Mouse (Mus musculus) hindbrain, embryonic 15.5 days (tissue): ENCODE results near the gene Ercc1. TPM values are rescaled to one million over a fixed set of nuclear protein-coding genes. Genes with fewer than 3 reads are reported as not detected.
A peak's percentile ranks its signal among the peaks of the same experiment; 100 is the strongest.

Source experiments
- ATAC-seq: fragments of 200-750 bp; cut with Nextera tagmentation; 2 replicates; pipeline ENCODE4 v1.8.0; 2017; ENCODE audit warnings: low read depth, moderate number of reproducible peaks, moderate TSS enrichment; ENCODE audit not compliant: low FRiP score
- H3K27ac ChIP-seq: fragments of 300-500 bp; sonication (generic); replicated peaks from 2 replicates; pipeline ENCODE4 v1.5.1; 2015; ENCODE audit warnings: mild to moderate bottlenecking, inconsistent platforms
- H3K27me3 ChIP-seq: fragments of 300-500 bp; sonication (generic); 2 replicates; pipeline ENCODE4 v1.6.1; 2015; ENCODE audit warnings: control low read depth, inconsistent platforms
- H3K36me3 ChIP-seq: fragments of 300-500 bp; sonication (generic); 2 replicates; pipeline ENCODE4 v1.6.1; 2015; ENCODE audit warnings: control low read depth, inconsistent platforms
- H3K4me1 ChIP-seq: fragments of 300-500 bp; sonication (generic); replicated peaks from 2 replicates; pipeline ENCODE4 v1.6.1; 2015; ENCODE audit warnings: control low read depth, inconsistent platforms
- H3K4me2 ChIP-seq: fragments of 300-500 bp; sonication (generic); 2 replicates; pipeline ENCODE4 v1.6.1; 2015; ENCODE audit warnings: moderate library complexity, mild to moderate bottlenecking, inconsistent platforms
- H3K4me3 ChIP-seq: fragments of 300-500 bp; sonication (generic); 2 replicates; pipeline ENCODE4 v1.5.1; 2015; ENCODE audit warnings: mild to moderate bottlenecking, inconsistent platforms
- H3K9ac ChIP-seq: fragments of 300-500 bp; sonication (generic); 2 replicates; pipeline ENCODE4 v1.6.1; 2015; ENCODE audit warnings: inconsistent platforms
- H3K9me3 ChIP-seq: fragments of 300-500 bp; sonication (generic); 2 replicates; pipeline ENCODE4 v1.6.1; 2016; ENCODE audit warnings: control low read depth, inconsistent platforms
- WGBS: fragments of 180-500 bp; shearing (Covaris S2); methylation state at CpG from one replicate; pipeline ENCODE4 v1.1.7; 2015; 5-methylcytosine and 5-hydroxymethylcytosine counted together
- polyA plus RNA-seq: library from polyadenylated mRNA; unstranded; fragments of >200 nt; fragmentation: Nextera tagmentation; extraction: Ambion mirVana; gene quantifications from 2 replicates; pipeline ENCODE4 v1.2.1, GENCODE M21; 2015

The Ercc1 gene
- polyA plus RNA-seq, 1 experiment from 2014 or later = 84.8 TPM

DNA sequence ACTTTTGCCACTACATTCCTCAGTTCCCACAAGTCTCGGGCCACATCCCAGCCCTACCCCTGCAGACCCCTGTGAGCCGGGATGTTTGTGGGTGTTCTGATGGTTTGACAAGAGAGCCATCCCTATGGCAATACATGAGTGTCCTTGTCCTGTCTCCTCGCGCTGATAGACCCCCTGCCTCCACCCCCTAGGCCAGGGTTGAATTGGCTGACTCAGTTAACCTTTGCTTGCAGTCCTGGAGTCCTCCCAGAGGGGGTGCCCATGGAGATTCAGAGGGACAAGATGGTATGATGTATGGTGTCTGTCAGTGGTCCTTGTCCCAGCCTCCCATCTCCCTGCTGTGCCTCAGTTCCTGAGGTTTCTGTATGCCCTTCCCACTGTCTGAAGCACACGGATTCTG lies 30.5 kb upstream of the Ercc1 start:
- H3K9ac ChIP-seq = no peak overlapping the region
- H3K36me3 ChIP-seq = no peaks in the 10 kb centered on the region
- no peak overlapping the region for H3K4me3 ChIP-seq
- no peaks in the 10 kb centered on the region for H3K9me3 ChIP-seq
- H3K27ac ChIP-seq = no peak overlapping the region
- no peak for ATAC-seq
- no peak overlapping the region for H3K4me2 ChIP-seq
- peaks cover 20% of the 10 kb centered on the region; the same call in 1 of the 2 replicates for H3K27me3 ChIP-seq
- peaks cover 14% of the 10 kb centered on the region for H3K4me1 ChIP-seq
- 55% methylated on average over 5 of the region's 5 CpGs for WGBS

DNA sequence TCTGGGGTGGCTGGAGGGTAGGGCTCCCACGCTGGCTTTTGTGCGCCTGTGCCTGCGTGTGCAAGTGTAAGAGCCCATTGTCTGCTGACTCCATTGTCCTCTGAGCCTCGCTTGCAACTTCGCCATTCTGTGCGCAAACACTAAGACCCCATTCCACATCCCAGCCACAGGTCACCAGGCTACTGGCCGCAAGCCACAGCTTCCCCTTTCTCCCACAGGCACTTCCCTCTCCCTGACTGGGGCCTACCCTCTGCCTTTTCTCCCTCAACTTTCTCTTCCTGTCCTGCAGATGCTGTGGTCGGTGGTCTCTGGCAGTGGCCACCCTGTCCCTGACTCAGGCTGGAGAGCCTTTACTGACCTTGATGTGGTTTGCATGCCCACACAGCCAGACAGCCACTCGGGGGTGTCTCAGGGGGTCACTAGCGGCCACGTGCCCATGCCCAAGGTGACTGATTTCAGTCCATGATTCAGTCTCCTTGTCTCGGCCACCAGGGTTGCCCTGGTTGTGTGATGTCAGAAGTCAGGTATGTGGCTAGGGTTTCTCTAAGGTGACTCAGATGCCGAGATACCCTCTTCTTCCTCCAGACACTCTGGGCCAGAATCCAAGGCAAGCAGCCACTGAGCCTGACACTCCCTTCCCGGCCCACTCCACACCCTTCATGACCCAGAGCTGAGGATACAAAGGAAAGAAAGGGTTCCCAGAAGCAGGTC lies 28.0 kb upstream of the Ercc1 start:
- 34% methylated on average over 14 of the region's 14 CpGs for WGBS
- no peak overlapping the region for H3K9ac ChIP-seq
- no peaks in the 10 kb centered on the region for H3K9me3 ChIP-seq
- no peak overlapping the region for H3K4me2 ChIP-seq
- ATAC-seq = no peak
- H3K27me3 ChIP-seq = peaks cover 20% of the 10 kb centered on the region; the same call in 1 of the 2 replicates
- peaks cover 14% of the 10 kb centered on the region for H3K4me1 ChIP-seq
- H3K36me3 ChIP-seq = no peaks in the 10 kb centered on the region
- H3K27ac ChIP-seq = no peak overlapping the region
- H3K4me3 ChIP-seq = no peak overlapping the region

DNA sequence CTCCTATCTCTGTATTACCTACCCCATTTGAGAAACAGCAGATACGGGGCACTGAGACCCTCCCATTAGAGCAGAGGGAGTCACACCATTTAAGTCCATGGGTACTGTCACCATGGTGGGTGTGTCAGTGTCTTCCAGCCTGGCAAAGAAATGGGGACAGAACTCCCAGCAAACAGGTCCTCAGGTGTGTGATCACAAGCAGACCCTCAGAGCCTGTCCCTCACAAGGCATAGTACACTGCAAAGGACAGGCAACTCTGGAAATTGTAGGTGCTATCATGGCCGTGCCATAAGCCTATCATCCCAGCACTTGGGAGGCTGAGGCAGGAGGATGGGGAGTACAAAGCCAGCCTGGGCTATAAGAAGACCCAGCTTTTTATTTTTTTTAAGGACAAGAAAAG lies 26.4 kb upstream of the Ercc1 start:
- Histone ChIP-seq H3K27ac (no peak overlapping the region), H3K27me3 (peaks cover 7% of the 10 kb centered on the region; the same call in 1 of the 2 replicates), H3K9ac (no peak overlapping the region), H3K4me3 (no peak overlapping the region), H3K4me2 (no peak overlapping the region), H3K36me3 (no peaks in the 10 kb centered on the region), H3K9me3 (no peaks in the 10 kb centered on the region), H3K4me1 (peaks cover 14% of the 10 kb centered on the region)
- no peak for ATAC-seq
- WGBS = 79% methylated on average over 2 of the region's 2 CpGs

DNA sequence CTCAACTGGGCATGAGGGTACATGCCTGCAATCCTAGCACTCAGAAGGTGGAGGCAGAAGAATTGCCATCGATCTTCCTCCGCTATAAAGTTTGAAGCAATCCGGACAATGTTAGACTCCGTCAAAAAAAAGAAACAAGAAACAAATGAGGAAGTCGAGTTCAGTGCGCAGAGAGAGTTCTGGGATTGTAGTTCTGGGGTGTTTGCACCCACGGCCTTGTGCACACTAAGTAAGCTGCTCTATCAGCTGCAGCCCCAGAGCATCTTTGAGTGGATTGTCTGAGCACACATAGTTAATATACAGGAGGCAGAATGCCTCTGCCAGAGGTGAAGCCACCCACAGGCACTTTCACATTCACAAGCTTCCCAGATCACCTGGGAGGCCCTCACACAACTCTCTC lies 25.9 kb upstream of the Ercc1 start:
- Histone ChIP-seq H3K4me1 (peaks cover 14% of the 10 kb centered on the region), H3K4me3 (no peak overlapping the region), H3K4me2 (no peak overlapping the region), H3K27me3 (0 out of 2 replicates have a peak, but pooled peaks cover 4% of the 10 kb centered on the region), H3K36me3 (no peaks in the 10 kb centered on the region), H3K9ac (no peak overlapping the region), H3K27ac (no peak overlapping the region), H3K9me3 (no peaks in the 10 kb centered on the region)
- ATAC-seq = no peak
- 77% methylated on average over 7 of the region's 7 CpGs for WGBS

DNA sequence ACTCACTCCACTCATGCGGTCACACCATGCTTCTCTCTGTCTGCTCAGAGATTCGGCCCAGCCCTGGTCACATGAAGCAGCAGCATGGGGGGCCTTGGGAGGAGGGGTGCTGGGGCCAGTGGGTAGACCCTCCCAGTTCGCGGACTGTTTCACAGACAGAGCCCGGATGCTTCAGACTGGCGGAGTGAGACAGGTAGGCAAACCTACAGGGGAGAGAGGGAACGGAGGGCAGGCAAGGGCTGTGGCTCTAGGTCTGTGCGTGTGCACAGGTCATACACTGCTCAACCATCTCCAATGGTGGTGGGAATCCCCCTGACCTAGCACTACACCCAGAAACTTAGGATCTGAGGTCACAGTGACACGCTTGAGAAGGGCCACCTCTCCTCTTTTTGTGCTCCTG lies 25.1 kb upstream of the Ercc1 start:
- peak overlapping the region; percentile 51 for H3K9ac ChIP-seq
- peak overlapping the region; percentile 62 for H3K27ac ChIP-seq
- 0 out of 2 replicates have a peak, but pooled peaks cover 2% of the 10 kb centered on the region for H3K27me3 ChIP-seq
- no peaks in the 10 kb centered on the region for H3K9me3 ChIP-seq
- WGBS = 17% methylated on average over 9 of the region's 9 CpGs
- H3K4me2 ChIP-seq = peak overlapping the region; percentile 82
- H3K36me3 ChIP-seq = no peaks in the 10 kb centered on the region
- peaks cover 14% of the 10 kb centered on the region for H3K4me1 ChIP-seq
- ATAC-seq = peak; percentile 77
- peak overlapping the region; percentile 50 for H3K4me3 ChIP-seq

DNA sequence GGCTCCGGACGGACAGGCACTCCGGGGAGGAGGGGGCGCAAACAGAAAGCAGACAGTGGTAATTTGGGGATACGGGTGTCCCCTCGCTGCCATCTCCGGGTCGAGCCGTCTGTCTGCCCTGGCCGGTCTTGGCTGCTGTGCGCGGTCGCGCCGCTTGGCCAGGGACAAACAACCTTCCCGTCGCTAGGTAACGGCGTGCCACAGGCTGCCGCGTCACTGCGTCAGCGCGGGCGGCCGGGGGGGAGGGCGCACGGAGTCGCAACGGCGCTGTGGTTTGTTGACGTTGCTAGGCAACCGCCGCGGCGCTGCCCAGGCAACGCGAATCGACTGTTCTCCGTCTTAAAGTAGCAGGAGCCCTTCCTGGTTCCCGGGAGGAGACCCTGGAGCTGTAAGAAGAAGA lies 24.7 kb upstream of the Ercc1 start:
- H3K27ac ChIP-seq = peak overlapping the region; percentile 62
- H3K9me3 ChIP-seq = no peaks in the 10 kb centered on the region
- no peaks in the 10 kb centered on the region for H3K27me3 ChIP-seq
- H3K4me1 ChIP-seq = peaks cover 14% of the 10 kb centered on the region
- H3K9ac ChIP-seq = peak overlapping the region; percentile 51
- peak overlapping the region; percentile 50 for H3K4me3 ChIP-seq
- H3K36me3 ChIP-seq = no peaks in the 10 kb centered on the region
- WGBS = under 1% methylated on average over 41 of the region's 41 CpGs
- peak overlapping the region; percentile 82 for H3K4me2 ChIP-seq
- peak; percentile 94 for ATAC-seq

DNA sequence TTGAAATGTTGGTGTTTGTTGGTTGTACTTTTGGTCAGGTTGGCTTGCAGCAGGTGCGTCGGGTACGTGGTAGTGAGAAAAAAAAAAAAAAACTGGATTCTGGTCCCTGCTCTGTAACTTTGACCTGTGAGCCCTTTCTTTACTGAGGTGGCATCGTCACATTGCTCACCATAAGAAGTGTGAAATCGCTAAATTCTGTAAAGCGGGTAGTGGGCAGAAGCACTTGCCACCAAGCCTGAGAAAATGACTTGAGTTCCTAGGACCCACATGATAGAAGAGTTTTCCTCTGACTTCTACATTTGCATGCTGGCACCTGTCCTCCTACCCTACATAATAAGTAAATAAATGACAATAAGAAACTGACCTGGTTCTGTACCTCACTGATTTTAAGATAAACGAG lies 23.9 kb upstream of the Ercc1 start:
- WGBS = 45% methylated on average over 7 of the region's 7 CpGs

DNA sequence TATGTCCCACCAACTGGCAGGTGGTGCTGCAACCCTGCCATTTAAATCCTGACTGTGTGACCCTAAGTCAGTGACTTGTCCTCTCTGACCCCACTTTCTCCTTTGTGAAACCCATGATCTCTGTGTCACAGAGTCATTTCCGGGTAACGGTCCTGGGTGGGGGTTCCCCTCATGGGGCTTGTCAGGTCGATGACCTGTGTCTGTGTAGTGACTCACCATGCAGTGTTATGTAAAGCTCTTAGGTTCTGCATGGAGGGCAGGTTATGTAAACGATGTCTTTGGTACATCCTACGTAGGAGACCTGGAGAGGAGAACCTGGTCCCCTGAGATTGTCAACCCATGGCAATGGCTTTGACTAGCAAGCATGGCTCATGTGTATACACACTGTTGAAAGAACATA lies 23.1 kb upstream of the Ercc1 start:
- Histone ChIP-seq H3K4me2 (no peak overlapping the region), H3K27me3 (no peaks in the 10 kb centered on the region), H3K9ac (no peak overlapping the region), H3K36me3 (no peaks in the 10 kb centered on the region), H3K4me3 (no peak overlapping the region), H3K9me3 (no peaks in the 10 kb centered on the region), H3K4me1 (peaks cover 22% of the 10 kb centered on the region), H3K27ac (no peak overlapping the region)
- ATAC-seq = no peak
- 67% methylated on average over 5 of the region's 5 CpGs for whole genome bisulfite sequencing

More for the DNA sequence above, 23.9 kb upstream of the Ercc1 start:
- no peak overlapping the region for H3K27ac ChIP-seq
- no peaks in the 10 kb centered on the region for H3K9me3 ChIP-seq
- no peak for ATAC-seq
- no peaks in the 10 kb centered on the region for H3K36me3 ChIP-seq
- no peak overlapping the region for H3K9ac ChIP-seq
- H3K4me2 ChIP-seq = peak overlapping the region; percentile 82
- peaks cover 16% of the 10 kb centered on the region for H3K4me1 ChIP-seq
- no peaks in the 10 kb centered on the region for H3K27me3 ChIP-seq
- peak overlapping the region; percentile 50; the same call in 1 of the 2 replicates for H3K4me3 ChIP-seq

DNA sequence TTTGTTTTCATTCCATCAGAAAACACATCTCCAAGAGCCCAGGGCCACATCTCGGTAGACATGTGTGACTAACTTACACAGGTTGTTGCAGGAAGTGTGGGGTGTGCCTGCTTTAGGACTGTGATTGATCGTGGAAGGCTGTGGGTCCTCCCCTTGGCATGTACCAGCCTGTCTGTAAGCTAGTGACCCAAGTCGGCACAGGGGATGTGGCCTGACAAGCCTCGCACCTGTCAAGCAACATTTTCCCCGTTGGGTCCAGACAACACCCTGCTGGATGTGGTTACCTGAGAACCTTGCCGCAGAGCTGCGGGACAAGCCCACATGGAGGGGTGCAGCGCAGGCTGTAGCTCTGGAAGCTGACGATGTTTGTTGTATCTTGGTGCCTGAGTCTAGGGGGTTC lies 22.1 kb upstream of the Ercc1 start:
- ATAC-seq = no peak
- Histone ChIP-seq H3K27me3 (no peaks in the 10 kb centered on the region), H3K4me2 (no peak overlapping the region), H3K27ac (no peak overlapping the region), H3K9ac (no peak overlapping the region), H3K4me1 (peaks cover 33% of the 10 kb centered on the region), H3K36me3 (no peaks in the 10 kb centered on the region), H3K9me3 (no peaks in the 10 kb centered on the region), H3K4me3 (no peak overlapping the region)
- WGBS = 63% methylated on average over 9 of the region's 9 CpGs

DNA sequence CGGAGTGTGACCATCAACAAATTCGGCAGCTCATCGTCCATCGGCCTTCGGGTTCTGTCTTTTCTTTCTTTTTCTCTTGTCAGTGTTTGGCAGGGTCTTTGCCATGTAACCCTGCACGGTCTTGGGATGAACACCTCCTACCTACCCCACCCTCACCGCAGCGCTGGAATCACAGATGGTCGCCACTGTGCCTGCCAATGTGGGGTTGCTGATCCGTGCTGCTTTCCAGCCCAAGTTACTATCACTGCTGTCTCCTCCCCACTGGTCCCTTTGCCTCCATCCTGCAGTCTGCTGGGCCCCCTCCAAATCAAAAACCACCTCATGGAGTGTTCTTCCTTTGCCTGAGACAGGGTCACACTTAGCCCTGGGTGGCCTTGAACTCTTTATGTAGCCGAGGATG lies 20.4 kb upstream of the Ercc1 start:
- no peak for ATAC-seq
- no peak overlapping the region for H3K4me3 ChIP-seq
- H3K9me3 ChIP-seq = no peaks in the 10 kb centered on the region
- H3K9ac ChIP-seq = no peak overlapping the region
- no peak overlapping the region for H3K27ac ChIP-seq
- no peaks in the 10 kb centered on the region for H3K27me3 ChIP-seq
- 84% methylated on average over 11 of the region's 11 CpGs for WGBS
- H3K36me3 ChIP-seq = no peaks in the 10 kb centered on the region
- H3K4me2 ChIP-seq = no peak overlapping the region
- peaks cover 35% of the 10 kb centered on the region for H3K4me1 ChIP-seq

DNA sequence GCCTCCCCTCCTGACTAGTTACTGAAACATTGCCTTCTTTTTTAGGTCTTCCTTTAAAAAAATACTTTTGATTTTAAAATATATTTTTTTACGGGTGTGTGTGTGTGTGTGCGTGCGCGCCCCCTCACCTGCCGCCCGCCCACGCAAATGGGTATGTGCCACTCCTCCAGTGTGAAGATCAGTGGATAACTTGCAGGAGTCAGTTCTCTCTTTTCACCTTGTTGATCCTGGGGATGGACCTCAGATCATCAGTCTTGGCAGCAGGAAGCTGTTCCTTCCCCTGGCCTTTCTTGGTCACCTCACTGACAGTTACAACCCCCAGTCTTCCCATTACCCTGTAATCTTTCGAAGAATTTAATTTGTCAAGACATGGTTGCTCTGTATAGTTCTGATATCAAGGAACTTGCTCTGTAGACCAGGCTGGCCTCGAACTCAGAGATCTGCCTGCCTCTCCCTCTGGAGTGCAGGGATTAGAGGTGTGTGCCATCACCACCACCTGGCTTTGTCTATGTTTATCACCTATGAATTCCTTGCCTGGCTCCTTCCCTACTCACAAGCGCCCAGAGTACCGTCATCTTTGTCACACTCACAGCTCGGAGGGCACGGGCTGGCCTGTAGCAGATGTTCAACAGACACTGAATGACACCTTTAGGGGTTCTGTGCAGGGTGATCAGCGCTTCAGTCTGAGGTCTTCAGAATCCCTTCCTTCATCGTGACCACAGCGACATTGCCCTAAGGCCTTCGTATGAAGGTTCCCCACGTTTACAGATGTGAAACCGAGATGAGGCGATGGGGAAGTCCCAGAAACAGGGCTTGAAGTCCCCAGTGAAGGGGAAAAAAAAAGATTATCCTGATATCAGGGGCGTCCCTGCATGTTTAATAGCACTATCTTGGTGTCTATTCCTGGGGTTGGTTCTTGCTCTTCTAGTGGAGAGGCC lies 19.0 kb upstream of the Ercc1 start:
- ATAC-seq = no peak
- H3K36me3 ChIP-seq = no peaks in the 10 kb centered on the region
- no peaks in the 10 kb centered on the region for H3K9me3 ChIP-seq
- no peaks in the 10 kb centered on the region for H3K27me3 ChIP-seq
- no peak overlapping the region for H3K27ac ChIP-seq
- no peak overlapping the region for H3K4me3 ChIP-seq
- no peak overlapping the region for H3K9ac ChIP-seq
- H3K4me2 ChIP-seq = peak overlapping the region; percentile 69; the same call in 1 of the 2 replicates
- 77% methylated on average over 21 of the region's 21 CpGs for WGBS
- H3K4me1 ChIP-seq = peaks cover 25% of the 10 kb centered on the region

DNA sequence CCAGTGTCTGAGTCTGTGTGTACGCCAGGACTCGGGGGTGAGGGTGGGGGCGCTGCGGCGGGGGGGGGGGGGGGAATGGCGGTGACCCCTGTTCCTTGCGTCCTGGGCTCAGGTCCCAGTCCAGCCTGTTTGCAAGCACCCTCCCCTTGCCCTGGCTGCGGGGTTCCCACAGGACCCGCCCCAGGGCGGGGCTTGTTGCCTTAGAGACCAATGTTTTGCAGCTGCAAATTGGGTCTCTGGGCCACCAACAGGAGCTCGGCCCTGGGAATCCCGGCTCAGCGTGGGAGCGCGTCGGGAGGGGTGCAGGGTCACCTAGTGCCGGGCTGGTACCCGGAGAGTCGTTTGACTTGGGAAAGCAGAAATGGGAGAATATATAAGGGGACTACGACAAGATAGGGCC lies 18.2 kb upstream of the Ercc1 start:
- peaks cover 21% of the 10 kb centered on the region for H3K4me1 ChIP-seq
- no peaks in the 10 kb centered on the region for H3K9me3 ChIP-seq
- H3K4me3 ChIP-seq = peak overlapping the region; percentile 37
- WGBS = 0% methylated on average over 19 of the region's 20 CpGs
- H3K27ac ChIP-seq = peak overlapping the region; percentile 17
- H3K36me3 ChIP-seq = no peaks in the 10 kb centered on the region
- ATAC-seq = peak; percentile 59; the same call in 1 of the 2 replicates
- no peak overlapping the region for H3K9ac ChIP-seq
- no peaks in the 10 kb centered on the region for H3K27me3 ChIP-seq
- H3K4me2 ChIP-seq = peak overlapping the region; percentile 69
